Mouse (Mus musculus): Measurements from ENCODE around the gene Spty2d1. TPM values are rescaled to one million over a fixed set of nuclear protein-coding genes. Genes with fewer than 3 reads are reported as not detected.

The Spty2d1 gene
- polyA plus RNA-seq, 1 experiment from 2014 or later, result 15.6 TPM

DNA sequence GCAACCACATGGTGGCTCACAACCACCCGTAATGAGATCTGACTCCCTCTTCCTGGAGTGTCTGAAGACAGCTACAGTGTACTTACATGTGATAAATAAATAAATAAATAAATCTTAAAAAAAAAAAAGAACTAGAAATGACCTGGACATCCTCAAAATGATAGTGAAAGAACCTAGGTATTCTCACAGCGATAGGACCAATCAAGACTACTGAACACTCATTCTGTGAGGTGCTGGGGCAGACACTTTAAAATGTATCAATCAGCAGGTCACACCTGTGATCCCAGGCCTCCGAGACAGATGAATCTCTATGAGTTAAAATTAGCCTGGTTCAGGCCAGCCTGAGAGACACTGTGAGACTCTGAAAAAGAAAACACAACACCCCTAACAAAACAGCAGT is 8.4 kb upstream of the Spty2d1 start:
- Histone ChIP-seq H3K27me3 (ENCODE audit: insufficient read depth, poor library complexity, severe bottlenecking) (peaks cover 9% of the 10 kb centered on the region; the same call in 1 of the 2 replicates), H3K36me3 (no peaks in the 10 kb centered on the region), H3K9me3 (no peaks in the 10 kb centered on the region), H3K4me1 (peaks cover 14% of the 10 kb centered on the region), H3K27ac (no peak overlapping the region), H3K4me3 (no peak overlapping the region)
- 74% methylated on average over 3 of the region's 3 CpGs for WGBS
- no peak for DNase-seq (ENCODE audit: low spot score)

GRCm38 (mm10) chr7:47015390-47016065 is 7.3 kb upstream of the Spty2d1 start:
- Histone ChIP-seq H3K36me3 (no peaks in the 10 kb centered on the region), H3K27me3 (ENCODE audit: insufficient read depth, poor library complexity, severe bottlenecking) (0 out of 2 replicates have a peak, but pooled peaks cover 3% of the 10 kb centered on the region), H3K9me3 (no peaks in the 10 kb centered on the region), H3K4me1 (peaks cover 10% of the 10 kb centered on the region), H3K27ac (peak overlapping the region; percentile 86), H3K4me3 (peak overlapping the region; percentile 35)
- DNase-seq (ENCODE audit: low spot score), result peak; percentile 97
- WGBS, result 5% methylated on average over 6 of the region's 6 CpGs

GRCm38 (mm10) chr7:47014564-47015389 is 6.6 kb upstream of the Spty2d1 start:
- DNase-seq (ENCODE audit: low spot score), result no peak
- no peaks in the 10 kb centered on the region for H3K27me3 ChIP-seq (ENCODE audit: insufficient read depth, poor library complexity, severe bottlenecking)
- H3K27ac ChIP-seq, result peak overlapping the region; percentile 86
- H3K36me3 ChIP-seq, result no peaks in the 10 kb centered on the region
- 57% methylated on average over 10 of the region's 11 CpGs for WGBS
- H3K4me3 ChIP-seq, result no peak overlapping the region
- no peaks in the 10 kb centered on the region for H3K9me3 ChIP-seq
- H3K4me1 ChIP-seq, result peaks cover 11% of the 10 kb centered on the region

DNA sequence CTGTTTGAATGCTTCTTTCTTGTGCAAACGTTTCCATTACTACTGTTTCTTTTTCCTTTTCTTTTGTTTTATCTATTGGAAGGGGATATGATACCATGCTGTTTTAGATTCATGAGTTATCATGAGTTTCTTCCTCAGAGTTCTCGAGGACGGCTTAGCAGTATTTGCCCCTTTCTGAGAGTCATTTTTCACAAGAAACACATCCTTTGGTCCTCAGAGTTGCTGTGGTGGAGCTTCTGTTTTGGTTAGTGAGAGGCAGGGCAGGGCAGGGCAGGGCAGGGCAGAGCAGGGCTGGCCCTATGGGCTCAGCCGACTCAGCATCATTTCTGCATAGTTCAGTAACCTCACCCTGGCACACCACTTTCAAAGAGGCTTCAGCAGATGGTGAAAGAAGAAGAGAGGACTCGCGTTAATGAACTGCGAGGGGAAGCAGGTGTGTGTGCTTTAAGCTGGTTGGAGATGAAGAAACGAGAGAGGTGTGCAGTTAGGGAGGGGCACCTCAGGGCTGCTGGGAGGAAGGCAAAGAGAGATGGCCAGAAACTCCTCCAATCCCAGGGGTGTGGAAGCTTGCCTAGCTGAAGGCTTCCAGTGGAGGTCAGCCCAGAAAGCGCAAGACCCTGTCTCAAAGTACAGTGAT is 5.0 kb upstream of the Spty2d1 start:
- no peak overlapping the region for H3K4me3 ChIP-seq
- DNase-seq (ENCODE audit: low spot score), result no peak
- H3K27ac ChIP-seq, result peak overlapping the region; percentile 67
- no peaks in the 10 kb centered on the region for H3K27me3 ChIP-seq (ENCODE audit: insufficient read depth, poor library complexity, severe bottlenecking)
- WGBS, result 43% methylated on average over 9 of the region's 9 CpGs
- H3K4me1 ChIP-seq, result peaks cover 18% of the 10 kb centered on the region
- H3K9me3 ChIP-seq, result no peaks in the 10 kb centered on the region
- no peaks in the 10 kb centered on the region for H3K36me3 ChIP-seq

- Histone ChIP-seq H3K36me3 (no peaks in the 10 kb centered on the region), H3K27me3 (ENCODE audit: insufficient read depth, poor library complexity, severe bottlenecking) (no peaks in the 10 kb centered on the region), H3K27ac (peak overlapping the region; percentile 94), H3K4me1 (peaks cover 25% of the 10 kb centered on the region), H3K9me3 (no peaks in the 10 kb centered on the region), H3K4me3 (peak overlapping the region; percentile 76)
- DNase-seq (ENCODE audit: low spot score), result no peak
- WGBS, result under 1% methylated on average over 25 of the region's 25 CpGs
Measured at GRCm38 (mm10) chr7:47007818-47008167, 418 bp downstream of the Spty2d1 start.

DNA sequence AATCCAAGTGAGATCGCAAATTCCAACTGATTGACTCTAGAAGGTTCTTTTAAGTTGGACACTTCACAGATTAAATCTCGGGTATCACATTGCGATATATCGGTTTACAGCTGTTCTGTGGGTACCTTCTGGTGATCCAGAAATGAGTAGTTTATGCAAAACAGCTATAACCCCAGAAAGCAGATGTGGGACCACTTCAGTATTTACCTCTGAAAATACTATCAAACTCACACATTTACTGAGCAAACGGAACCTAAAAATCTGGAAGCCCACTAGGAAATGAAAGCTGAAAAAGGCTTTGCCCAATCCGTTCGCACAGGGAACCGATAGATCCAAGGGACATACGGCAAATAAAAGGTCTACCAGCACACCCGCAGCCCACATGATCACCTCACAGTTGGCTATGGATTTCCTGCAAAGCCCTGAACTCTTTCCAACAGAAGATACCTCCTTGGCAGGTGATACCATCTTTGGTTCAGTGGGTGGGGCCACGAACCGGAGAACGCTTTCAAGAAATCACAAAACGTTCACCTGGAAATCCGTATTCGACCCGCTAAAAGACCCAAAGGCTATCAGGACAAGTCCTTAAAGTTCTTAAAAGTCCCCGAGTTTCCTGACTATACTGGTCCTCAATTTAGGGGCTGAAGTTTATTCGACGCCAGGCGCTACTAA is 966 bp downstream of the Spty2d1 start:
- Histone ChIP-seq H3K4me1 (peaks cover 28% of the 10 kb centered on the region), H3K27me3 (ENCODE audit: insufficient read depth, poor library complexity, severe bottlenecking) (no peaks in the 10 kb centered on the region), H3K27ac (peak overlapping the region; percentile 94), H3K4me3 (peak overlapping the region; percentile 76), H3K36me3 (no peaks in the 10 kb centered on the region), H3K9me3 (no peaks in the 10 kb centered on the region)
- 26% methylated on average over 21 of the region's 21 CpGs for WGBS
- DNase-seq (ENCODE audit: low spot score), result no peak

- H3K36me3 ChIP-seq, result peaks cover 4% of the 10 kb centered on the region
- WGBS, result 43% methylated on average over 3 of the region's 3 CpGs
- H3K27ac ChIP-seq, result no peak overlapping the region
- no peak overlapping the region for H3K4me3 ChIP-seq
- H3K27me3 ChIP-seq (ENCODE audit: insufficient read depth, poor library complexity, severe bottlenecking), result no peaks in the 10 kb centered on the region
- peaks cover 30% of the 10 kb centered on the region for H3K4me1 ChIP-seq
- DNase-seq (ENCODE audit: low spot score), result no peak
- H3K9me3 ChIP-seq, result no peaks in the 10 kb centered on the region
Measured at GRCm38 (mm10) chr7:47003411-47004115, 4.6 kb downstream of the Spty2d1 start.

- Histone ChIP-seq H3K27ac (no peak overlapping the region), H3K4me1 (peaks cover 25% of the 10 kb centered on the region), H3K36me3 (peaks cover 21% of the 10 kb centered on the region), H3K9me3 (no peaks in the 10 kb centered on the region), H3K4me3 (no peak overlapping the region), H3K27me3 (ENCODE audit: insufficient read depth, poor library complexity, severe bottlenecking) (no peaks in the 10 kb centered on the region)
- no peak for DNase-seq (ENCODE audit: low spot score)
- 64% methylated on average over 4 of the region's 4 CpGs for WGBS
Measured at GRCm38 (mm10) chr7:47001900-47002275, 6.3 kb downstream of the Spty2d1 start.

DNA sequence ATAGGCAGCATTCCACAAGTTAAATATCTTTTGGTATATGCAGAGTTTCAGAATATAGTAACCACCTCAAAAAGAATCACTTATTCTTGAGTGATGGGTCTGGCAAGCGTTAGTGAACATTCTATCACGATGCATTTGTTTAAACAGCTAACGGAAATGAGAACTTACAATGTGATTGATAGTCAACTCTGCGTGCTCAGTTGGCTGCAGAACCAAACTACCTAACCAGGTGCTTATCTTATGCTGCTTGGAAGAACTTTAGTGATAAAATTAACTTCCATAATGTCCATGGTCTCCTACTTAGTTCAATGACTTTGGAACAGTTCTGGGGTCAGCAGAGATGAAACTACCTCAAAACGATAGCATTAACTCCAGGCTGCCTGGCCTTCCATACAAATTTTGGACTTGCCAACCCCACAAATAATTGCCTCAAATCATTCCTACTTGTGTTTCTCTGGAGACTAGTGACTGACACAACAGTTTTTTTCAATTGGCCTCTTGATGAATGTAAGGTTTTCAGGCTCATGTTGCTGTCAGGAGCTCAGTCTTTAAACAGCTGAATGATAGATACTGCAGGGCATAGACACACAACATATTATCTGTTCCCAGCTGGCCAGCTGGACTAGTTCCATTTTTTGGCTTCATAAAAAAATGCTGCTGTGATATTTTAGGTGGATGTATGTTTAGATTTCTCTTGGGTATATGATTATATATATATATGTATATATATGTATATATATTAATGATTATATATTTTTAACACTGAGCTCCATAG is 6.9 kb downstream of the Spty2d1 start:
- H3K4me1 ChIP-seq, result peaks cover 21% of the 10 kb centered on the region
- 77% methylated on average over 5 of the region's 5 CpGs for WGBS
- H3K4me3 ChIP-seq, result no peak overlapping the region
- no peaks in the 10 kb centered on the region for H3K9me3 ChIP-seq
- no peak for DNase-seq (ENCODE audit: low spot score)
- H3K36me3 ChIP-seq, result peaks cover 24% of the 10 kb centered on the region
- H3K27me3 ChIP-seq (ENCODE audit: insufficient read depth, poor library complexity, severe bottlenecking), result no peaks in the 10 kb centered on the region
- H3K27ac ChIP-seq, result no peak overlapping the region

GRCm38 (mm10) chr7:47000644-47000983 is 7.6 kb downstream of the Spty2d1 start:
- H3K27me3 ChIP-seq (ENCODE audit: insufficient read depth, poor library complexity, severe bottlenecking), result no peaks in the 10 kb centered on the region
- peaks cover 21% of the 10 kb centered on the region for H3K4me1 ChIP-seq
- 59% methylated on average over 3 of the region's 3 CpGs for WGBS

DNA sequence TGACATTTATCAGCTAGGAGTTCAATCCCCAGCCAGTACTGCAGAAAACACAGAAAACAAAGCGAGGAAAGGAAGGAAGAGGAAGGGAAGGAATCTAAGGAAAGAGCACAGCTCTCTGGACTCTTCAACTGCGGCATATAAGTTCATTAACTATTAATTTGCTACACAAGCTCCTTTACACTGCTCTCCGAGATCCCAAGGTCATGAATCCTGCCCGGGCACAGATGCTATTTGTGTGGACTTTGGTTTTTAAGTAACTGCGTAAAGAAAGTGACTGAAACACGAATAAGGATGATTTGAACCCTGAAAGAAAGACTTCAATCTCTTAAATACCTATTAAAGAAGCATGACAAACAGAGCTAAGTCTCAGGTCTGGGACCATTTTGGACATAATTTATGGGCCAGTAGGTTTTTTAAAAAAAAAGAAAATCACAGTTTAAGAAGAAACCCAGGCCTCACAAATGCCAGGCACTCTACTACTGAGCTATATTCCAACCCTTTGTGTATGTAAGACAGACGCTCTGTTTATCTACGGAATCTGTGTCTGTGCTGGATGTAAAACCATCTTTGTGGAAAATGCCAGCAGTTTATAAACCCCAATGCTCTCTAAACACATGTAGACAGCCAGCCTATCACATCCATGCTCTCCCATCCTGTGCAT is 8.1 kb downstream of the Spty2d1 start:
- no peak for DNase-seq (ENCODE audit: low spot score)
- Histone ChIP-seq H3K27ac (no peak overlapping the region), H3K4me3 (no peak overlapping the region), H3K36me3 (peaks cover 35% of the 10 kb centered on the region), H3K27me3 (ENCODE audit: insufficient read depth, poor library complexity, severe bottlenecking) (no peaks in the 10 kb centered on the region), H3K9me3 (no peaks in the 10 kb centered on the region), H3K4me1 (peaks cover 21% of the 10 kb centered on the region)
- WGBS, result 78% methylated on average over 8 of the region's 8 CpGs

More at GRCm38 (mm10) chr7:47000644-47000983, 7.6 kb downstream of the Spty2d1 start:
- H3K4me3 ChIP-seq, result no peak overlapping the region
- H3K27ac ChIP-seq, result no peak overlapping the region
- H3K36me3 ChIP-seq, result peaks cover 30% of the 10 kb centered on the region
- no peak for DNase-seq (ENCODE audit: low spot score)
- no peaks in the 10 kb centered on the region for H3K9me3 ChIP-seq

Data from heart, embryonic 10.5 days (tissue).